Mouse (Mus musculus) limb, embryonic 13.5 days (tissue): ENCODE measurements around the gene Dab1. TPM values are rescaled to one million over a fixed set of nuclear protein-coding genes. Genes with fewer than 3 reads are reported as not detected.

Experiments used
- ATAC-seq: fragments of 200-750 bp; cut with Nextera tagmentation; 2 replicates; pipeline ENCODE4 v1.8.0; 2017; ENCODE audit warnings: low read depth, moderate number of reproducible peaks, moderate TSS enrichment; ENCODE audit not compliant: low FRiP score
- H3K27ac ChIP-seq: fragments of 300-500 bp; sonication (generic); 2 replicates; pipeline ENCODE4 v1.5.1; 2015; ENCODE audit warnings: inconsistent platforms, mild to moderate bottlenecking, moderate library complexity
- H3K27me3 ChIP-seq: fragments of 300-500 bp; sonication (generic); 2 replicates; pipeline ENCODE4 v1.6.1; 2015; ENCODE audit warnings: mild to moderate bottlenecking, inconsistent platforms
- H3K36me3 ChIP-seq: fragments of 300-500 bp; sonication (generic); 2 replicates; pipeline ENCODE4 v1.6.1; 2015; ENCODE audit warnings: inconsistent platforms, mild to moderate bottlenecking, moderate library complexity
- H3K4me1 ChIP-seq: fragments of 300-500 bp; sonication (generic); 2 replicates; pipeline ENCODE4 v1.6.1; 2015; ENCODE audit warnings: inconsistent platforms
- H3K4me2 ChIP-seq: fragments of 300-500 bp; sonication (generic); replicated peaks from 2 replicates; pipeline ENCODE4 v1.6.1; 2015; ENCODE audit warnings: inconsistent platforms, mild to moderate bottlenecking, moderate library complexity
- H3K4me3 ChIP-seq: fragments of 300-500 bp; sonication (generic); 2 replicates; pipeline ENCODE4 v1.5.1; 2015; ENCODE audit warnings: moderate library complexity, mild to moderate bottlenecking, inconsistent platforms
- H3K9ac ChIP-seq: fragments of 300-500 bp; sonication (generic); 2 replicates; pipeline ENCODE4 v1.6.1; 2015; ENCODE audit warnings: mild to moderate bottlenecking, inconsistent platforms
- H3K9me3 ChIP-seq: fragments of 300-500 bp; sonication (generic); 2 replicates; pipeline ENCODE4 v1.6.1; 2016; ENCODE audit warnings: inconsistent platforms
- whole genome bisulfite sequencing: fragments of 180-500 bp; shearing (Covaris S2); methylation state at CpG from one replicate; pipeline ENCODE4 v1.1.7; 2015; 5-methylcytosine and 5-hydroxymethylcytosine counted together
- polyA plus RNA-seq: library from polyadenylated mRNA; unstranded; fragments of >200 nt; fragmentation: Nextera tagmentation; extraction: Ambion mirVana; gene quantifications from 2 replicates; pipeline ENCODE4 v1.2.1, GENCODE M21; 2015

The Dab1 gene
- polyA plus RNA-seq, 1 experiment from 2014 or later: 24.7 TPM

- no peak overlapping the region for H3K9ac ChIP-seq
- no peaks in the 10 kb centered on the region for H3K36me3 ChIP-seq
- no peaks in the 10 kb centered on the region for H3K9me3 ChIP-seq
- no peak for ATAC-seq
- H3K27ac ChIP-seq: no peak overlapping the region
- H3K27me3 ChIP-seq: no peaks in the 10 kb centered on the region; the same call in 1 of the 2 replicates
- H3K4me2 ChIP-seq: no peak overlapping the region
- H3K4me3 ChIP-seq: no peak overlapping the region
- H3K4me1 ChIP-seq: 0 out of 2 replicates have a peak, but pooled peaks cover 4% of the 10 kb centered on the region
- 57% methylated on average over 3 of the region's 3 CpGs for WGBS
Observed at GRCm38 (mm10) chr4:104067748-104068147, 448.6 kb downstream of the Dab1 start.

GRCm38 (mm10) chr4:104071296-104071695, 452.1 kb downstream of the Dab1 start:
- H3K36me3 ChIP-seq: no peaks in the 10 kb centered on the region
- no peak for ATAC-seq
- WGBS: 68% methylated on average over 10 of the region's 10 CpGs
- H3K4me3 ChIP-seq: no peak overlapping the region
- no peak overlapping the region for H3K27ac ChIP-seq
- H3K9me3 ChIP-seq: no peaks in the 10 kb centered on the region
- no peak overlapping the region for H3K4me2 ChIP-seq
- H3K27me3 ChIP-seq: no peaks in the 10 kb centered on the region
- no peak overlapping the region for H3K9ac ChIP-seq
- H3K4me1 ChIP-seq: 0 out of 2 replicates have a peak, but pooled peaks cover 4% of the 10 kb centered on the region

GRCm38 (mm10) chr4:104073920-104074459, 454.8 kb downstream of the Dab1 start:
- Histone ChIP-seq H3K27me3 (no peaks in the 10 kb centered on the region), H3K4me2 (no peak overlapping the region), H3K4me3 (no peak overlapping the region), H3K27ac (no peak overlapping the region), H3K4me1 (peaks cover 8% of the 10 kb centered on the region; the same call in 1 of the 2 replicates), H3K9me3 (no peaks in the 10 kb centered on the region), H3K36me3 (no peaks in the 10 kb centered on the region), H3K9ac (no peak overlapping the region)
- no peak for ATAC-seq
- 67% methylated on average over 7 of the region's 7 CpGs for WGBS

DNA sequence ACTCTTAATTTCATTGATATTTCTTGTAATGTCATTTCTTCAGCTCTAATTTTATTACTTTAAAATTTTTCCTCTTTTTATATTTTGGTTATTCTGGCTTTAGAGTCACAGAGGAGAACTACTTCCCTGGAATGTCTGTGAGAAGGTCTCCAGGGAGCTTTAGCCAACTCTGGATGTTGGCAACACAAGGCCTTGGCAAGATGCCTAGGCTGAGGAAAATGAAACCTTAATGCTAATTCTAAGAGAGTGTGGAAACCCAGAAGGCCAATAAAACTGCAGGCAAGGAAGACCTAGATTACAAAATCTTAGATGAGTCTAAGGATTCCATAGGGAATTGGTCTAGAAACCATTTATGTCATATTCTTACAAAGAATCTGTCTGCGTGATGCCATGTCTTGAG, 458.6 kb downstream of the Dab1 start:
- no peak; the same call in 1 of the 2 replicates for ATAC-seq
- no peaks in the 10 kb centered on the region for H3K36me3 ChIP-seq

GRCm38 (mm10) chr4:104106299-104106698, 487.1 kb downstream of the Dab1 start:
- Histone ChIP-seq H3K27ac (no peak overlapping the region), H3K4me3 (no peak overlapping the region), H3K36me3 (no peaks in the 10 kb centered on the region), H3K9me3 (no peaks in the 10 kb centered on the region), H3K9ac (no peak overlapping the region), H3K4me1 (no peaks in the 10 kb centered on the region), H3K27me3 (no peaks in the 10 kb centered on the region), H3K4me2 (no peak overlapping the region)
- 0 out of 2 replicates have a peak, but pooled peaks have one; percentile 54 for ATAC-seq
- WGBS: 45% methylated on average over 6 of the region's 6 CpGs

More for the DNA sequence above, 458.6 kb downstream of the Dab1 start:
- Histone ChIP-seq H3K4me2 (no peak overlapping the region), H3K9me3 (no peaks in the 10 kb centered on the region), H3K4me1 (peaks cover 4% of the 10 kb centered on the region; the same call in 1 of the 2 replicates), H3K9ac (no peak overlapping the region), H3K27ac (no peak overlapping the region), H3K27me3 (no peaks in the 10 kb centered on the region), H3K4me3 (no peak overlapping the region)
- 59% methylated on average over 1 of the region's 1 CpGs for WGBS

- Histone ChIP-seq H3K4me1 (no peaks in the 10 kb centered on the region), H3K9me3 (no peaks in the 10 kb centered on the region), H3K36me3 (no peaks in the 10 kb centered on the region), H3K9ac (no peak overlapping the region), H3K4me2 (no peak overlapping the region), H3K4me3 (no peak overlapping the region), H3K27ac (no peak overlapping the region), H3K27me3 (no peaks in the 10 kb centered on the region)
- ATAC-seq: no peak
Observed at GRCm38 (mm10) chr4:104111614-104112013, 492.5 kb downstream of the Dab1 start.

DNA sequence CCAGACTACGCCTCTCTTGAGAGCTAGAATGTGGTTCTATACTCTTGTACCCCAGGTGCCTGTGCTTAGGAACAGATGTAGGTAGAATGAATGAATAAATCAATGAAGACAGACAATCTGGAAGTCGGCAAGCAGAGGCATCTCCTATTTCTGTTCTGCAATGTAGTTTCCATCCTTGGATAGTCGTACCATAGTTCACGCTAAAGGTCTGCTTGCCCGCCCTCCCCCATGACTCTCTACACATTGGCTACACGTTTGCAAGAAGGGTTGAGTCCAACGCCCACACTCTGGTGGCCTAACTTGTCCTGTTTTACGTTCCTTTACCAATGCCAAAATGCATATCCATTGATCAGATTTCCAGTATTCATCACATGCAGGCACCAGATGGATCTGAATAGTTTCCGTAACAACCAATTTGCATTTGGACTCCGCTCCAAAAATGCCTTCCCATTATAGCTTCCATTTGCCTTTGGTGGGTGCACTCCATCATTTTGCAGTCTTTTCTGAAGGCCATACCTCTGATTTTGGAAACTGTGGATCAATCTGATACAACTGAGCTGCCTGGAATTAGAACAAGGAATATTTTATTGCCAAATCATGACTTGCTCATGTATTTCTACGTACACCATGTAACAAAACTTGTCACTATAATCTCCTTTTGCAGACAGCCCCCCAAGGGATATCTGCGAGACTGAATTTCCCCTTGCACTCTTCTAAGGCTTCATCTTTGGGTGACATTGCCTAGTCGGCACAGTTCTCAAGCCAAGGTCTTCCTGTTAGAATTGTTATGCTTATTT, 494.2 kb downstream of the Dab1 start:
- WGBS: 87% methylated on average over 13 of the region's 13 CpGs
- H3K4me2 ChIP-seq: no peak overlapping the region
- H3K9me3 ChIP-seq: no peaks in the 10 kb centered on the region
- H3K27ac ChIP-seq: no peak overlapping the region
- H3K27me3 ChIP-seq: no peaks in the 10 kb centered on the region
- H3K4me3 ChIP-seq: no peak overlapping the region
- no peaks in the 10 kb centered on the region for H3K4me1 ChIP-seq
- H3K36me3 ChIP-seq: no peaks in the 10 kb centered on the region
- no peak for ATAC-seq
- H3K9ac ChIP-seq: no peak overlapping the region

GRCm38 (mm10) chr4:104114006-104114361, 494.8 kb downstream of the Dab1 start:
- Histone ChIP-seq H3K4me2 (no peak overlapping the region), H3K27ac (no peak overlapping the region), H3K4me3 (no peak overlapping the region), H3K27me3 (no peaks in the 10 kb centered on the region), H3K36me3 (no peaks in the 10 kb centered on the region), H3K9me3 (no peaks in the 10 kb centered on the region), H3K4me1 (no peaks in the 10 kb centered on the region), H3K9ac (no peak overlapping the region)
- WGBS: 83% methylated on average over 6 of the region's 6 CpGs
- ATAC-seq: no peak

DNA sequence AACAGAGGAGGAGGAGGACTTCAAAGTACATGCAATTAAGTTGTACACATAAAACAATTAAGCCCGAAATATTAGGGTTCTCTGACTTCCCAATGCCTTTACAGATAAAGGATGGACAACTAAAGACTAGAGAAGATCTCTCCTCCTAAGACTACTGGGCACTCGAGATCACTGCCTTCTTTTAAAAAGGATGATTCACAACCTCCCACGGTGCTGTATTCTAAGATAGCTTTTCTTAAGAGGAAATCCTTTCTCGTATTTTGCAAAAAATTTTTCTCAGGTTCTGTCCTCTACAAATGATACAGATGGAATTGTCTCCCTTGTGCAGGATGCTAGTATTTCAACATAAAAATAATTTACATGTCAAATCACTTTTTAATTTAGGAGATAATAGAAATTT, 500.9 kb downstream of the Dab1 start:
- no peak for ATAC-seq
- H3K9ac ChIP-seq: no peak overlapping the region
- H3K9me3 ChIP-seq: no peaks in the 10 kb centered on the region
- no peaks in the 10 kb centered on the region for H3K4me1 ChIP-seq
- H3K27me3 ChIP-seq: no peaks in the 10 kb centered on the region
- no peak overlapping the region for H3K4me2 ChIP-seq
- 83% methylated on average over 4 of the region's 4 CpGs for WGBS
- H3K27ac ChIP-seq: no peak overlapping the region
- H3K4me3 ChIP-seq: no peak overlapping the region
- no peaks in the 10 kb centered on the region for H3K36me3 ChIP-seq

DNA sequence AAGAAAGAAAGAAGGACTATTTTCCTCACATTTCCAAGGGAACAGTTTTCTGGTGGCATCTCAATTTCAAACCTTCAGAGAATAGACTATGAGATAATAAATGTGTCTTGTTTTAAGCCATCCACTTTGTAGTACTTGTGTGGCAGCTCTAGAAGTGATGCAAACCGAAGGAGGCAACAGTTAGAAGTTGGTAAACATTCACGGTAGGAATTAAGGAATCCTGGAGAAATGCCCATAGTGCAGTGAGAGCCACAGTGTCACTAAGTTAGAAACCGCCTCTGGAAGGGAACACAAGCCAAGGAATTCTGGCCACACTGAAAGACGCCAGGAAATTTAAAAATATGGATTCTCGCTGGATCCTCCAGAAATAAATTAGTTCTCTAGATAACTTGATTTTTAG, 502.8 kb downstream of the Dab1 start:
- no peak for ATAC-seq
- no peaks in the 10 kb centered on the region for H3K27me3 ChIP-seq
- no peaks in the 10 kb centered on the region for H3K9me3 ChIP-seq
- no peak overlapping the region for H3K27ac ChIP-seq
- H3K4me2 ChIP-seq: no peak overlapping the region
- WGBS: 83% methylated on average over 5 of the region's 5 CpGs
- H3K36me3 ChIP-seq: no peaks in the 10 kb centered on the region
- H3K4me3 ChIP-seq: no peak overlapping the region
- no peak overlapping the region for H3K9ac ChIP-seq
- no peaks in the 10 kb centered on the region for H3K4me1 ChIP-seq

GRCm38 (mm10) chr4:104122364-104122763, 503.2 kb downstream of the Dab1 start:
- Histone ChIP-seq H3K9ac (no peak overlapping the region), H3K9me3 (no peaks in the 10 kb centered on the region), H3K4me2 (no peak overlapping the region), H3K4me1 (no peaks in the 10 kb centered on the region), H3K36me3 (no peaks in the 10 kb centered on the region), H3K27me3 (no peaks in the 10 kb centered on the region), H3K27ac (no peak overlapping the region), H3K4me3 (no peak overlapping the region)
- no peak for ATAC-seq
- WGBS: 58% methylated on average over 1 of the region's 1 CpGs

- Histone ChIP-seq H3K36me3 (no peaks in the 10 kb centered on the region), H3K27me3 (no peaks in the 10 kb centered on the region), H3K4me3 (no peak overlapping the region), H3K4me2 (no peak overlapping the region), H3K27ac (no peak overlapping the region), H3K9ac (no peak overlapping the region), H3K9me3 (no peaks in the 10 kb centered on the region), H3K4me1 (no peaks in the 10 kb centered on the region)
- ATAC-seq: no peak
Observed at GRCm38 (mm10) chr4:104153637-104154036, 534.5 kb downstream of the Dab1 start.

DNA sequence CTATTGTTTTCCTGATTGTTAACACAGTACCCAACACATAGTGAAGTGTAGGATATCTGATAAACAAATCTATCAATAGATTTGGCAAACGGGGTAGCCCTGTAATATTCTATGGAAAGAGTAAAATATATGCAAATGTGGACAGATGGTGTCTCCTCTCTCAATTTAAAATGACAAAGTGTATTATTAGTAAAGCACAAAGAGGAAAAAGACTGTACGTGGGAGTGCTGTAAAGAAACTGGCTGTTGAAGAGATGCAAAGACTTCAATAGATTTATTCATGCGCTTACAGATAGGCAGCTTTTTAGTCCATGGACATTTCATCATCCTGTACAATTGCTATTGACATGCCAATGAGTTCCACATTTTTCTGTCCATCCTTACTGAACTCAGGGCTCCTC, 558.9 kb downstream of the Dab1 start:
- Histone ChIP-seq H3K4me1 (no peaks in the 10 kb centered on the region), H3K27me3 (no peaks in the 10 kb centered on the region), H3K9me3 (no peaks in the 10 kb centered on the region), H3K9ac (no peak overlapping the region), H3K27ac (no peak overlapping the region), H3K4me2 (no peak overlapping the region), H3K36me3 (no peaks in the 10 kb centered on the region), H3K4me3 (no peak overlapping the region)
- ATAC-seq: no peak
- WGBS: 94% methylated on average over 3 of the region's 3 CpGs
